Mouse (Mus musculus) heart, postnatal 0 days (tissue): ENCODE measurements around the gene Ypel4.

Experiments
- CTCF ChIP-seq: IDR thresholded peaks from 2 replicates; pipeline ENCODE4 v1.5.1; 2016; ENCODE audit warnings: antibody characterized with exemption, control low read depth, low read depth
- EP300 ChIP-seq: IDR thresholded peaks from 2 replicates; pipeline ENCODE4 v1.6.1; 2016; ENCODE audit warnings: antibody characterized with exemption, low read depth

DNA sequence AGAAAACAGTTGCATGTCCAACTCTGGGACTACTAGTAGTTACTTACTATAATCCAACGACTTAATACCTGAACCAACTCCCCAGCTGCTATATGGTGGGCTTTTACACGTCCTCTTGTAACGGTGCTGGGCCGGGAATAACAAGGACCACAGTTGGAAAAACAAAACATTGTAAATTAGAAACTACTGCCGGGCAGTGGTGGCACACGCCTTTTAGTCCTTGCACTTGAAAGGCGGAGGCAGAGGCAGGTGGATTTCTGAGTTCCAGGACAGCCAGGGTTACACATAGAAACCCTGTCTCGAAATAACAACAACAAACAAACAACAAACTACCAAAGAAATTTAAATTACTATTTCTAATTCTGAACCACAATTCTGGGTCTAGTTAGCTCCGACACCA lies 7.1 kb upstream of the Ypel4 start:
- TF ChIP-seq EP300 (no peak), CTCF (no peak)
